Mouse (Mus musculus) left cerebral cortex, postnatal 10 days (tissue): ENCODE results near the gene Lmtk2. TPM values are rescaled to one million over a fixed set of nuclear protein-coding genes. Genes with fewer than 3 reads are reported as not detected.

Source experiments
- DNase-seq, 2 experiments: peaks; one replicate each; pipeline ENCODE4 v3.0.0; 2021 to 2022; ENCODE audit warnings: low spot score in 2 of 2, mixed read lengths in 1 of 2; ENCODE audit errors: extremely low spot score in 1 of 2
- intact Hi-C: fragments of 180-260 bp; cut with DNase I; formaldehyde crosslinking; loops from one replicate; pipeline ENCODE4 v1.15.1; 2025
- total RNA-seq, 2 experiments: library from RNA; stranded (reverse); gene quantifications; 2 replicates each; pipeline ENCODE4 v1.2.3; 2021

Lmtk2 gene
- total RNA-seq, 2 experiments from 2014 or later = 120 to 129 TPM

GRCm38 (mm10) chr5:144105070-144105469, 4.8 kb downstream of the Lmtk2 start:
- intact Hi-C loops = loop anchor here (10.0 kb wide), 1 partner anchor 60 kb away; no protein-coding TSS in a partner anchor
- no peak for DNase-seq

GRCm38 (mm10) chr5:144105471-144106129, 5.4 kb downstream of the Lmtk2 start:
- intact Hi-C loops = loop anchor here (10.0 kb wide), 1 partner anchor 61 kb away; no protein-coding TSS in a partner anchor
- DNase-seq = no peak

GRCm38 (mm10) chr5:144106130-144106510, 5.9 kb downstream of the Lmtk2 start:
- no peak for DNase-seq
- intact Hi-C loops = loop anchor here (10.0 kb wide), 1 partner anchor 61 kb away; no protein-coding TSS in a partner anchor

- DNase-seq = no peak
- intact Hi-C loops = loop anchor here (10.0 kb wide), 1 partner anchor 64 kb away; no protein-coding TSS in a partner anchor
Measured at GRCm38 (mm10) chr5:144109201-144109600, 9.0 kb downstream of the Lmtk2 start.

- intact Hi-C loops = no loop called here
- peak in 1 of 2 experiments; percentile 33 for DNase-seq
Measured at GRCm38 (mm10) chr5:144112574-144113438, 12.6 kb downstream of the Lmtk2 start.

GRCm38 (mm10) chr5:144114068-144114467, 13.8 kb downstream of the Lmtk2 start:
- intact Hi-C loops = no loop called here
- no peak for DNase-seq

GRCm38 (mm10) chr5:144114970-144115627, 14.9 kb downstream of the Lmtk2 start:
- no peak for DNase-seq
- intact Hi-C loops = no loop called here

GRCm38 (mm10) chr5:144115628-144115977, 15.4 kb downstream of the Lmtk2 start:
- DNase-seq = no peak
- intact Hi-C loops = no loop called here

- DNase-seq = no peak
- intact Hi-C loops = no loop called here
Measured at GRCm38 (mm10) chr5:144118271-144118670, 18.0 kb downstream of the Lmtk2 start.

GRCm38 (mm10) chr5:144119286-144119685, 19.1 kb downstream of the Lmtk2 start:
- intact Hi-C loops = no loop called here
- no peak for DNase-seq

GRCm38 (mm10) chr5:144121489-144121888, 21.3 kb downstream of the Lmtk2 start:
- intact Hi-C loops = no loop called here
- DNase-seq = no peak

GRCm38 (mm10) chr5:144125979-144126755, 25.9 kb downstream of the Lmtk2 start:
- intact Hi-C loops = no loop called here

GRCm38 (mm10) chr5:144143531-144143930, 43.3 kb downstream of the Lmtk2 start:
- no peak for DNase-seq
- intact Hi-C loops = no loop called here

More at GRCm38 (mm10) chr5:144125979-144126755, 25.9 kb downstream of the Lmtk2 start:
- no peak for DNase-seq

- DNase-seq = no peak
- intact Hi-C loops = loop anchor here (5.0 kb wide), 1 partner anchor 45 kb away; the partner anchor contains the start of gene Lmtk2
Measured at GRCm38 (mm10) chr5:144146898-144147297, 46.7 kb downstream of the Lmtk2 start.

- DNase-seq = no peak
- intact Hi-C loops = loop anchor here (5.0 kb wide), 1 partner anchor 47 kb away; the partner anchor contains the start of gene Lmtk2
Measured at GRCm38 (mm10) chr5:144149530-144149929, 49.3 kb downstream of the Lmtk2 start.

GRCm38 (mm10) chr5:144151270-144151669, 51.0 kb downstream of the Lmtk2 start:
- intact Hi-C loops = no loop called here
- DNase-seq = no peak

GRCm38 (mm10) chr5:144154528-144154927, 54.3 kb downstream of the Lmtk2 start:
- intact Hi-C loops = loop anchor here (2.0 kb wide), 1 partner anchor 114 kb away; no protein-coding TSS in a partner anchor
- DNase-seq = peak; percentile 66 to 79

GRCm38 (mm10) chr5:144158604-144159003, 58.4 kb downstream of the Lmtk2 start:
- peak; percentile 63 to 77 for DNase-seq
- intact Hi-C loops = no loop called here
